Mouse (Mus musculus) neural tube, embryonic 15.5 days (tissue): ENCODE measurements around the gene Scgb1b15. TPM values are rescaled to one million over a fixed set of nuclear protein-coding genes. Genes with fewer than 3 reads are reported as not detected.
"Not testable (repeated sequence)": the region's sequence is repeated elsewhere in the genome, so short reads cannot be mapped to it uniquely, and the experiment has no call there.

Experiments used
- ATAC-seq: fragments of 200-750 bp; cut with Nextera tagmentation; 2 replicates; pipeline ENCODE4 v1.8.0; 2017; ENCODE audit warnings: mild to moderate bottlenecking, moderate TSS enrichment, moderate library complexity; ENCODE audit not compliant: low FRiP score
- H3K27ac ChIP-seq: fragments of 300-500 bp; sonication (generic); replicated peaks from 2 replicates; pipeline ENCODE4 v1.5.1; 2015; ENCODE audit warnings: mild to moderate bottlenecking, inconsistent platforms
- H3K27me3 ChIP-seq: fragments of 300-500 bp; sonication (generic); replicated peaks from 2 replicates; pipeline ENCODE4 v1.6.1; 2015; ENCODE audit warnings: inconsistent platforms
- H3K36me3 ChIP-seq: fragments of 300-500 bp; sonication (generic); 2 replicates; pipeline ENCODE4 v1.6.1; 2015; ENCODE audit warnings: inconsistent platforms
- H3K4me1 ChIP-seq: fragments of 300-500 bp; sonication (generic); 2 replicates; pipeline ENCODE4 v1.6.1; 2015; ENCODE audit warnings: inconsistent platforms
- H3K4me2 ChIP-seq: fragments of 300-500 bp; sonication (generic); 2 replicates; pipeline ENCODE4 v1.6.1; 2015; ENCODE audit warnings: inconsistent platforms, mild to moderate bottlenecking, moderate library complexity
- H3K4me3 ChIP-seq: fragments of 300-500 bp; sonication (generic); replicated peaks from 2 replicates; pipeline ENCODE4 v1.5.1; 2015; ENCODE audit warnings: mild to moderate bottlenecking, inconsistent platforms
- H3K9ac ChIP-seq: fragments of 300-500 bp; sonication (generic); replicated peaks from 2 replicates; pipeline ENCODE4 v1.6.1; 2015; ENCODE audit warnings: mild to moderate bottlenecking, inconsistent platforms
- H3K9me3 ChIP-seq: fragments of 300-500 bp; sonication (generic); replicated peaks from 2 replicates; pipeline ENCODE4 v1.6.1; 2016; ENCODE audit warnings: inconsistent platforms
- polyA plus RNA-seq: library from polyadenylated mRNA; unstranded; fragments of >200 nt; fragmentation: Nextera tagmentation; extraction: Ambion mirVana; gene quantifications from 2 replicates; pipeline ENCODE4 v1.2.1, GENCODE M21; 2015

Gene Scgb1b15
- not detected in 2 replicates for polyA plus RNA-seq

DNA sequence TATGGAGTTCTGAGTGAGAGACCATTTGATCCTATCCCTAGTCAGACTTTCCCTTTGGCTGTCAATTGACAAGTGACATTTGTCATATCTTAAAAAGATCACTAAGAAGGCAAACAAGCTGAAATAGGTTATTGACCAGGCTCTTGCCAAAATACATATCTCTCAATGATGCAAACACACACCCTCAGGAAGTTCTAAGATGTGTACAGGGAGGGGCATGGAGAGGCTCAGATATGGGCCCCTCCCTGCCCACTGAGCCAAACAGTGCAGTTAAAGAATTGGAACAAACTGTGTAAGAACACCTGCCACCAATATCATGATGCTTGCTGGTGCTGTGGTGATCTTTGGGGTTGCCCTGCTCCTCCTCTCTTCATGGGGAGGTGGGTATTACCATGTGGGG lies at the start of gene Scgb1b15:
Gene Scgb1b15 (plus strand): TSS at position 301 of the 400 bp plus-strand sequence.
- ATAC-seq, H3K36me3 ChIP-seq: not testable (repeated sequence)

DNA sequence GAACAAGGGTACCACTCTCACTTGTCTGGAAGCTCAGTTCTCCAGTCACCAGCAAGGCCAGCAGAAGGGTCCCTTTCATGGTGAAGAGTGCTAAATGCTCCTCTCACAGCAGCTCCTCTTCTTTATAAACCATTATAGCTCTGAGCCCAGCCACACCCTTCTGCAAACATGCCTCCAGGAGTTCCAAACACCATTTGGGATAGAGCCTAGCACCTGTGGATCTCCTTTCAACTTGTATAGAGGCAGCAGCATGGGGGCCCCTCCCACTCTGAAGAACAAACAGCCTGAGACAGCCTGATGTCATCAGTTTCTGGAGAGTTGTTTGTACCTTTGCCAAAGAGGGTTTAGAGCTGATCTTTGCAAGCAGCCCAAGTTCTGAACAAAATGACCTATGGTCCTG lies 6.8 kb upstream of the Scgb1b15 start, which contains the start of gene Scgb2b15:
Gene Scgb2b15 (minus strand): TSS at position 101 of the 400 bp plus-strand sequence.
- H3K9me3 ChIP-seq, H3K4me1 ChIP-seq, H3K4me3 ChIP-seq, ATAC-seq, H3K27me3 ChIP-seq, H3K36me3 ChIP-seq, H3K4me2 ChIP-seq, H3K27ac ChIP-seq, H3K9ac ChIP-seq: not testable (repeated sequence)

More for the DNA sequence above, at the start of gene Scgb1b15:
- H3K27me3 ChIP-seq, H3K9ac ChIP-seq, H3K4me2 ChIP-seq, H3K4me3 ChIP-seq, H3K27ac ChIP-seq, H3K4me1 ChIP-seq, H3K9me3 ChIP-seq: not testable (repeated sequence)

Other genes starting within 250 kb of the Scgb1b15 start
- not detected in 2 replicates for gene Scgb2b15, start 6.9 kb upstream of the Scgb1b15 start, polyA plus RNA-seq
- gene Scgb2b17, start 220.0 kb downstream of the Scgb1b15 start, polyA plus RNA-seq, result not detected in 2 replicates
- gene Scgb1b17, start 226.9 kb downstream of the Scgb1b15 start, polyA plus RNA-seq, result not detected in 2 replicates